Mouse (Mus musculus) forebrain, embryonic 14.5 days (tissue): ENCODE measurements around the gene Tmc2. TPM values are rescaled to one million over a fixed set of nuclear protein-coding genes. Genes with fewer than 3 reads are reported as not detected.

Experiments used
- ATAC-seq: fragments of 200-750 bp; cut with Nextera tagmentation; 2 replicates; pipeline ENCODE4 v1.8.0; 2017; ENCODE audit warnings: mild to moderate bottlenecking, moderate library complexity
- DNase-seq: peaks from one replicate; pipeline ENCODE4 v3.0.0-alpha.2; 2015; ENCODE audit warnings: low spot score
- H3K27ac ChIP-seq: fragments of 300-500 bp; sonication (generic); 2 replicates; pipeline ENCODE4 v1.5.1; 2014; ENCODE audit warnings: low read depth, mild to moderate bottlenecking, control low read depth, low read length, moderate library complexity
- H3K27me3 ChIP-seq: fragments of 300-500 bp; sonication (generic); replicated peaks from 2 replicates; pipeline ENCODE4 v1.6.1; 2014; ENCODE audit warnings: low read length, control low read depth, mixed read lengths; ENCODE audit not compliant: control insufficient read depth, insufficient read depth
- H3K36me3 ChIP-seq: fragments of 300-500 bp; sonication (generic); 2 replicates; pipeline ENCODE4 v1.6.1; 2014; ENCODE audit warnings: low read length, control low read depth; ENCODE audit not compliant: control insufficient read depth, insufficient read depth
- H3K4me1 ChIP-seq: fragments of 300-500 bp; sonication (generic); 2 replicates; pipeline ENCODE4 v1.6.1; 2014; ENCODE audit warnings: antibody characterized with exemption, low read length, control low read depth; ENCODE audit not compliant: control insufficient read depth, insufficient read depth
- H3K4me2 ChIP-seq: fragments of 300-500 bp; sonication (generic); 2 replicates; pipeline ENCODE4 v1.6.1; 2014; ENCODE audit warnings: mild to moderate bottlenecking, control low read depth, low read length
- H3K4me3 ChIP-seq: fragments of 300-500 bp; sonication (generic); 2 replicates; pipeline ENCODE4 v1.5.1; 2014; ENCODE audit warnings: low read depth, low read length, control low read depth
- H3K9ac ChIP-seq: fragments of 300-500 bp; sonication (generic); 2 replicates; pipeline ENCODE4 v1.6.1; 2014; ENCODE audit warnings: mild to moderate bottlenecking, low read length, control low read depth, moderate library complexity
- H3K9me3 ChIP-seq: fragments of 300-500 bp; sonication (generic); replicated peaks from 2 replicates; pipeline ENCODE4 v1.6.1; 2016; ENCODE audit warnings: low read length, control low read depth, mixed read lengths; ENCODE audit not compliant: control insufficient read depth
- WGBS: fragments of 180-500 bp; shearing (Covaris S2); extraction: QIAGEN DNeasy Blood & Tissue Kit; methylation state at CpG from one replicate; pipeline ENCODE4 v1.1.7; 2014; 5-methylcytosine and 5-hydroxymethylcytosine counted together
- polyA plus RNA-seq: library from polyadenylated mRNA; unstranded; fragments of >200 nt; fragmentation: Nextera tagmentation; extraction: Ambion mirVana; gene quantifications from 2 replicates; pipeline ENCODE4 v1.2.1, GENCODE M21; 2014

Tmc2 gene
- polyA plus RNA-seq, 1 experiment from 2014 or later: not detected

DNA sequence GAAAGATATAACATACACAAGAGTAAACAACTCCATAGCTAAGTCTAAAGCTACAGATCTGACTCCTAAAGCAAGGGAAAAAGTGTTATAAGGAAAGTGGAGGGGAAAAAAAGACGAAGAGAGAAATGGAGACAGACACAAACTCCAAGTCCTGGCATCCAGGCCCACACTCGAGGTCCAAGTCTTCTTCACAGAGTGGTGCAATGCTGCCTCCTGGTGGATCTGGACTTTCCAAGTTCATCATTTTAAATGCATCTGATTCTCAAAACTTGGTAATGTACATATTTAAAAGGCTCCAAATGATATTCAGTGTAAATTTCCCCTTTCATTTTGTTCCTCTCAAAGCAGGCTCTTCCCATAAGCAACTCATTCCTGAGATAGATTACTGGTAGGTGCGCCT lies 27.1 kb upstream of the Tmc2 start:
- Histone ChIP-seq H3K4me3 (no peak overlapping the region), H3K4me2 (no peak overlapping the region), H3K9ac (no peak overlapping the region), H3K27me3 (no peaks in the 10 kb centered on the region), H3K36me3 (peaks cover 50% of the 10 kb centered on the region), H3K9me3 (no peaks in the 10 kb centered on the region), H3K27ac (no peak overlapping the region), H3K4me1 (no peaks in the 10 kb centered on the region)
- peak; percentile 80 for DNase-seq
- 56% methylated on average over 3 of the region's 3 CpGs for WGBS
- no peak for ATAC-seq

DNA sequence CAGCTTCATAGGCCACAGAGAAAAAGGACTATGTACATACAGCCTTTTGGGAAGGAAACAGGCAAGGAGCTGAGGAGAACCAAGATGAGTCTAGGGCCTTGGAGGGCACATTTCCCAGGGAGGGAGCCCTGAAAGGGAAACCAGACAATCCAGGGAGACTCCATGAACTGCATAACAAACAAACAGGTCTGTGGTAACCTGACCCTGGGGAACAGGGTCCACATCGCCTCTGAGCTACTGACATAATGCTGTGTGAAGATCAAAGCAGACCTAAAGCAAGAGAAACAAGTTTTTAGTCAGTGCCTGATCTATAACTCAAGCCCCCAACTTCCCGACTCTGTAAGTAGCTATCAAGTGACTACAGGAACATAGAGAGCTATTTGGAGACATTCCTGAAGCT lies 23.3 kb upstream of the Tmc2 start:
- 86% methylated on average over 2 of the region's 2 CpGs for WGBS

DNA sequence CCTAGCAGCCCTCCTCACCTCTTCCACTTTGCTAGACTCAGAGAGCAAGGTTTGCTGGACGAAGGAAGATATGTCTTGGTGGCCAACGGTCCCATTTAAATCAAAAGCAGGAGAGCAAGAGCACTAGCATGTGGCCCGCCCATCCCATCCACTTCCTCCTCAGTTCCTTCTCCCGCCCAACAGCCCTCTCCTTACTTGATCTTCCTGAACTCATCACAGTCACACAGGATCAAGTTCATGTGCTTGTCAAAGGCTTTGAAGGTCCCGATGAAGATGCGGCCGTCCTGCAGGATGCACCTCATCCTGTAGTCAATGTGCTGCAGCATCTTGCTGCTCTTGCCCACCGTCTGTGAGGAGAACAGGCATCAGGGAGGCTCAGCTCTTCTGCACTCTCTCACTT lies 18.2 kb upstream of the Tmc2 start:
- no peak overlapping the region for H3K27ac ChIP-seq
- peak overlapping the region; percentile 88 for H3K4me2 ChIP-seq
- no peaks in the 10 kb centered on the region for H3K9me3 ChIP-seq
- H3K4me3 ChIP-seq: 0 out of 2 replicates have a peak overlapping the region, but pooled peaks have one; percentile 99
- WGBS: 81% methylated on average over 8 of the region's 8 CpGs
- H3K36me3 ChIP-seq: peaks cover 56% of the 10 kb centered on the region
- DNase-seq: no peak
- peak overlapping the region; percentile 100 for H3K9ac ChIP-seq
- peaks cover 18% of the 10 kb centered on the region for H3K4me1 ChIP-seq
- ATAC-seq: no peak
- H3K27me3 ChIP-seq: no peaks in the 10 kb centered on the region

More for the DNA sequence above, 23.3 kb upstream of the Tmc2 start:
- Histone ChIP-seq H3K27me3 (no peaks in the 10 kb centered on the region), H3K9ac (no peak overlapping the region), H3K36me3 (peaks cover 86% of the 10 kb centered on the region), H3K4me3 (no peak overlapping the region), H3K4me1 (no peaks in the 10 kb centered on the region), H3K9me3 (no peaks in the 10 kb centered on the region), H3K4me2 (no peak overlapping the region), H3K27ac (no peak overlapping the region)
- no peak for DNase-seq
- no peak for ATAC-seq

DNA sequence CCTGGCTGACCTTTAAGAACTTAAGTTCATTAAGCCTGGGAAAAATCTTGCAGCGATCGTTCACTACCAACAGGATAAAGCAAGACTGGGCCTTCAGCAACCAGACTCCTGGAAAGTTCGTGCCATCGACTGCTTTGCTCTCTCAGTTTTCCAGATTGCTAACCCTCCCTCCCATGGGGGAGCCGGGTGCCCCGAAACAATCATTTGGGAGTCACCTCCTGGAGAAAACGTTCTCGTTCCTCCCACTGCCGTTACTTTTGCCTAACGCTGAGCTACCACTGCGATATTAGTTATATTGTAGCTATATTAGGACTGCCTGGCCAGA lies 16.7 kb upstream of the Tmc2 start:
- DNase-seq (peak; percentile 17), ATAC-seq (no peak)
- H3K4me3 ChIP-seq: peak overlapping the region; percentile 99
- WGBS: 1% methylated on average over 11 of the region's 11 CpGs
- H3K27ac ChIP-seq: peak overlapping the region; percentile 96
- no peaks in the 10 kb centered on the region for H3K27me3 ChIP-seq
- H3K4me1 ChIP-seq: peaks cover 18% of the 10 kb centered on the region
- peak overlapping the region; percentile 100 for H3K9ac ChIP-seq
- no peaks in the 10 kb centered on the region for H3K9me3 ChIP-seq
- H3K4me2 ChIP-seq: peak overlapping the region; percentile 88
- peaks cover 41% of the 10 kb centered on the region for H3K36me3 ChIP-seq

DNA sequence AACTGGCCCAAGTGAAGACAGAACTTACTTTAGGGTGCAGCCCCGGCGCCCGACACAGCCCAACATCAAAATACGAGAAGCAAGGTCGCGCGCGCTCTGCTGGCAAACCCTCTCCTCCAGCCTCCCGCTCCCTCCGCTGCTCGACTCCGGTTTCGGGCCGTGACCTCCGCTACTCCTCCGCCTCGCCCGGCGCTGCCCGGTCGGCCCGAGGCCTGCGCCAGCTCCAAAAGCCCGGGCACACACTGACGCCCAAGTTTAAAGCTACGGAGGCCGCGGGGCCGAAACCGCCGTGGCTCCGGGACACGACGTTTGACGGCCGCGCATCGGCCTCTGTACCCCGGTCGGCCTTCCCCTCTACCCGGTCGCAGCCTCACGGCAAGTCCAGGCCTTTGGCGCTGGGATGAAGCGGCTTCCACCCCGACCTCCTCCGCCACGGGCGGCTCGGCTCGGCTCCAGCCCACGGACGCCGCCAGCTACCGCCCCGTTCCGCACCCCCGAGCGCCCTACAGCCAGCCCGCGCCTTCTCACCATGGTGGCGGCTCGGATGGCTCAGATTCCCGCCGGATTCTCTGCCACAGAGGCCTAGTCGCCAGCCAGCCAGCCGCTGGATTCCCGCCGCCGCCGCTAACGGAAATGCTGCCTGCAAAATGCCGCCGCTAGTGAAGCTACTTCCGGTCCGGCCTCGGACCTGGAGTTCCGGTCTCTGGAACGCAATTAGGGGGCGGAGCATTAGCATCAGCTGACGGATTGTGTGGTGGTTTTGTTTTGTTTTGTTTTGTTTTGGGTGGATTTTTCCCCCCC lies 16.1 kb upstream of the Tmc2 start, which contains the start of gene Snrpb:
Gene Snrpb (minus strand): TSS at position 698 of the 801 bp plus-strand sequence.
- Histone ChIP-seq H3K9ac (peak within 1 kb of the TSS; percentile 100), H3K9me3 (no peaks in the 10 kb centered on the region), H3K27me3 (no peaks in the 10 kb centered on the region), H3K36me3 (peaks cover 35% of the 10 kb centered on the region), H3K4me1 (peaks cover 18% of the 10 kb centered on the region), H3K4me3 (peak within 1 kb of the TSS; percentile 99), H3K27ac (peak within 1 kb of the TSS; percentile 96), H3K4me2 (peak within 1 kb of the TSS; percentile 88)
- peak; percentile 97 for DNase-seq
- WGBS: under 1% methylated on average over 75 of the region's 81 CpGs
- ATAC-seq: peak; percentile 95

DNA sequence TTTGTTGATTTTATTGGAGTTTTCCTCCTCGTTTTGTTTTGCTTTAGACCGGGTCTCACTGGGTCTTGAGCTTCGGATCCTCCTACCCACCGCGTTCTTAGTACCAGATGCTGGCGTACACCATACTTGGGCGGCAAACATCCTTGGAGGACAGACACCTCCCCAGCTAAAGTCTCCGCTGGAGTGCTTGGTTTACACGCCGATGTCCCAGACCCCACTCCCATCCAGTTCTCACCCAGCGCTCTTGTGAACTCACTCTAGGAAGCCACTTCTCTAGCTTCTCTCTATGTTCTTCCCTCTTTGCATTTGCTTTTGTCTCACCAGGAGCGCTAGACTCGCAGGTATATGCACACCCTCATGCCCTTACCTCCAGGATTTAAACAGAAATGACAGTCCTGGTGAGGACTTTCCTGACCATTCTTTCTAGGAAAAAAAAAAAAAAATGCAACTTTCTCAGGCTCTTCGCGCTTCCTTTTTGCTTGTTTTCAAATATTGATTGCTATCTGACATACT lies 15.4 kb upstream of the Tmc2 start:
- peak; percentile 82 for ATAC-seq
- Histone ChIP-seq H3K36me3 (peaks cover 28% of the 10 kb centered on the region), H3K9ac (peak overlapping the region; percentile 100), H3K27ac (peak overlapping the region; percentile 96), H3K4me3 (peak overlapping the region; percentile 99), H3K9me3 (no peaks in the 10 kb centered on the region), H3K27me3 (no peaks in the 10 kb centered on the region), H3K4me1 (peaks cover 18% of the 10 kb centered on the region), H3K4me2 (peak overlapping the region; percentile 88)
- DNase-seq: no peak
- WGBS: 2% methylated on average over 15 of the region's 15 CpGs

DNA sequence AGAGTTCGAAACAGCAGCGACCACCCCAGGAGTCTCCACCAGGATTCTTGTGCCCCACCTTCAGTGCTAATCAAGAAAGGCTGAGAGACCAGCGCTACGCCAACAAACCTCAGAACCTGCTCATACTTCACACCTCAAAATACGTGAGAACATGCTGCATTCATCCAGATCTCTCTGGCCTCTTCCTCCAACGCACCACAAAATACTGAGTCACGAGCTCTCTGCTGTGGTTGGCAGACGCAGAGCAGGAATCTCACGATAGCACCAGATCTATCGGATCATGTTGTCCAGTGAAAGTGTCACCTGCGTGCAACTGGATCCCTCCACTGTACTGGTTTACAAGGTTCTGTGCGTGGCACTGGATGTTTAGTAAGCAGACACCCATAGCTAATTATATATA lies 6.6 kb upstream of the Tmc2 start:
- 0 out of 2 replicates have a peak, but pooled peaks cover 2% of the 10 kb centered on the region for H3K9me3 ChIP-seq
- no peak overlapping the region for H3K4me3 ChIP-seq
- H3K9ac ChIP-seq: no peak overlapping the region
- H3K4me2 ChIP-seq: no peak overlapping the region
- no peak overlapping the region for H3K27ac ChIP-seq
- H3K36me3 ChIP-seq: no peaks in the 10 kb centered on the region
- WGBS: 90% methylated on average over 12 of the region's 12 CpGs
- no peak for ATAC-seq
- H3K4me1 ChIP-seq: no peaks in the 10 kb centered on the region
- no peaks in the 10 kb centered on the region for H3K27me3 ChIP-seq
- DNase-seq: no peak

DNA sequence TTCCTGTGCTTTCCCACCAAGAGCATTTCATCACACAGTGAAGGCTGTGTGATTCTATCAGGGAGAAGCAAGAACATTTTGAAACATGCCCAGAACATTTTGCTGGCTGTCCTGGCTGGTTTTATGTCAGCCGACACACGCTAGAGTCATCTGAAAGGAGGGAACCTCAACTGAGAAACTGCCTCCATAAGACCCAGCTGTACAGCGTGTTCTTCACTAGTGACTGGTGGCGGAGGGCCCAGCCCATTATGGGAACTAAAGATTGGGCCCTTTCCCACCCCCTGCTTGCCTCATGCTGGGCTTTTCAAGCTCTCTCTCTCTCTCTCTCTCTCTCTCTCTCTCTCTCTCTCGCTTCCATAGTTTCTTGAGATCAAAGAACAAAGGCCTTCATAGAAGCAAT lies 6.0 kb downstream of the Tmc2 start:
- H3K9me3 ChIP-seq: no peaks in the 10 kb centered on the region
- DNase-seq (no peak), ATAC-seq (no peak)
- H3K4me2 ChIP-seq: no peak overlapping the region
- H3K36me3 ChIP-seq: no peaks in the 10 kb centered on the region
- H3K4me1 ChIP-seq: no peaks in the 10 kb centered on the region
- H3K4me3 ChIP-seq: no peak overlapping the region
- no peaks in the 10 kb centered on the region for H3K27me3 ChIP-seq
- 42% methylated on average over 5 of the region's 5 CpGs for WGBS
- H3K9ac ChIP-seq: no peak overlapping the region
- H3K27ac ChIP-seq: no peak overlapping the region

DNA sequence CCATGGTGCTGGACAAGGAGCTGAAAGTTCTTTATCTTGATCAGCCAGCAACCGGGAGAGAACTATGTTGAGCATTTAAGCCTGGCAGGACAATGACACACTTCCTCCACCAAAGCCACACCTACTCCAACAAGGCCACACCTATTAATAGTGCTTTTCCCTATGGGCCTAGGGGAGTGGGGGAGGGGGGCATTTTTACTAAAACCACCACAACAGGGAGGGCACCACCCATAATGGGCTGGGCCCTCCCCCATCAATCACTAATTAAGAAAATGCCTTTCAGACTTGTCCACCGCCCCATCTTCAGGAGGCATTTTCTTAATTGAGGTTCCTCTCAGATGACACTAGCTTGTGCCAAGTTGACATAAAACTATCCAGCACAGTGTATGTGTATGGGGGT lies 12.4 kb downstream of the Tmc2 start:
- Histone ChIP-seq H3K27ac (no peak overlapping the region), H3K4me2 (no peak overlapping the region), H3K4me1 (no peaks in the 10 kb centered on the region), H3K36me3 (no peaks in the 10 kb centered on the region), H3K9ac (no peak overlapping the region), H3K4me3 (no peak overlapping the region), H3K9me3 (no peaks in the 10 kb centered on the region), H3K27me3 (no peaks in the 10 kb centered on the region)
- WGBS: 84% methylated on average over 2 of the region's 2 CpGs
- no peak for ATAC-seq
- DNase-seq: no peak
